Mouse (Mus musculus) 3T3-L1 (cell line): ENCODE data around the gene Sod2.
"Not testable (repeated sequence)": the region's sequence is repeated elsewhere in the genome, so short reads cannot be mapped to it uniquely, and the experiment has no call there.

Source experiments
- DNase-seq: peaks from one replicate; pipeline ENCODE4 v3.0.0-alpha.2; 2015; ENCODE audit warnings: low read depth, low spot score

Gene Sod2

GRCm38 (mm10) chr17:13006546-13006945 lies at the start of gene Sod2:
Gene Sod2 (plus strand): TSS chr17:13006846.
- not testable (repeated sequence) for DNase-seq

GRCm38 (mm10) chr17:12959377-12959776 lies 47.3 kb upstream of the Sod2 start:
- not testable (repeated sequence) for DNase-seq

DNA sequence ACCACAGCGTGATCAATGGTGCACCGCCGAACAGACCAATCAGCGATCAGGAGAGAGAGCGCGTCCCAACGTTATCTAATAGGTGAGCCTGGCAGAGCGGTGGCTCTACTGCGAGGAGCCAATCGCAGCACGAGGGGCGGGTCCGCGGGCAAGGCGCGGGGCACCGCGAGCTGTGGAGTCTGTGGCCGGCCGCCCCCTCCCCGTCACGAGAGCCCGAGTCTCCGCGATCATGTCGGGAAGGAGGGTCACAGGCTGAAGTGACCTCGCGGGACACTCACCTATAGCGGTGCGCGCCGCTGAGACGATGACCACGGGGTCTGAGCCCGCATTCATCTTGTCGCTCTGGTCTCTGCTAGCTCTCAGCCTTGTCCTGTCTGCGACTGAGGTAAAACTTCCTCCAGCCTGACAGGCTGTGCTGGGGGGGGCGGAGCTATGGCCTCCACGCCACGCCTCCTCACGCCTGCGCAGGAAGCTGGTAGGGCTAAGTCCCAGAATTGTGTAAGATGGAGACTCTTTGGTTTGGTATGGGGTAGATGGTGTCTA lies 46.2 kb upstream of the Sod2 start, which contains the start of gene Acat2:
Gene Acat2, minus strand, starts transcription at position 417 of the 543 bp plus-strand sequence.
- DNase-seq = peak; percentile 95

- no peak for DNase-seq
Measured at GRCm38 (mm10) chr17:12963476-12963875, 43.2 kb upstream of the Sod2 start.

- DNase-seq = no peak
Measured at GRCm38 (mm10) chr17:12967173-12967572, 39.5 kb upstream of the Sod2 start.

- DNase-seq = no peak
Measured at GRCm38 (mm10) chr17:12973851-12974250, 32.8 kb upstream of the Sod2 start.

- no peak for DNase-seq
Measured at GRCm38 (mm10) chr17:12978546-12978945, 28.1 kb upstream of the Sod2 start.

DNA sequence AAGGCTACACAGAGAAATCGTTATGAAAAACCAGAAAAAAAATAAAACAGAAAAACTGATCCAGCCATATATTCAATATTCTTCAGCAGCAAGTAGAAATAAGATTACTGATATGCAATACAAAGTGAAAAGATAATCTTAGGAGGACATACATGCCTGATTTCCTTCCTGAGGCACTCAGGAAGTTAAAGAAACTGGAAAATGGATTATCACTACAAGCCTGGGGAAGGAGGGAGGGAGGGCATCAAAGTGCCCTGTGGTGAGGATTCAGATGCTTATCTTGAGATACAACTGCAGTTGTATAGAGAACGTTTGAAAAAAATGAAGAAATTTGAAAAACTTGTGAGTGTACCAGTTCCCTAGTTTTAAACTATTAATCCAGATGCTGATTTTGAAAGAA lies 22.7 kb upstream of the Sod2 start:
- no peak for DNase-seq

- peak; percentile 44 for DNase-seq
Measured at GRCm38 (mm10) chr17:12988096-12988495, 18.6 kb upstream of the Sod2 start.

GRCm38 (mm10) chr17:12990567-12991145 lies 16.0 kb upstream of the Sod2 start:
- peak; percentile 43 for DNase-seq

DNA sequence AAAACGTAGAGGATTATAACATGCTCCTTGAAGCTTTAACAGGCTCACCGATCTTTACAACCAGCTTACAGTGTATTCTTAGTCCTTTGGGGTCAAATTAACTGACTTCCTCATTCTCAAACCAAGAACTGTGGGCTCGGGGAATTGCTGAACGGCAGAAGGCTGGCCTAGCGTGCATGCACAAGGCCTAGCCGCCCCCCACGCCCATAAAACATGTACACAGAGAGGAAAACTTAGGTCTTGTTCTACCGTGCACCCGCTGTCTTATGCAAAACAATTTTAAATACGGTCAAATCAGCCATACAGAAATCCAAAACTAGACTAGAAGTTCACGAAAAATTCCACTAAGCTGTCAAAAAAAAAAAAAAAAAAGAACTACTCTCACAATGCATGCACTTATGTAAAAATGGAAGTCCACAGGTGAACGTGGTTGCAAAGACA lies 15.4 kb upstream of the Sod2 start:
- peak; percentile 53 for DNase-seq

- peak; percentile 69 for DNase-seq
Measured at GRCm38 (mm10) chr17:12991635-12992358, 14.8 kb upstream of the Sod2 start.

DNA sequence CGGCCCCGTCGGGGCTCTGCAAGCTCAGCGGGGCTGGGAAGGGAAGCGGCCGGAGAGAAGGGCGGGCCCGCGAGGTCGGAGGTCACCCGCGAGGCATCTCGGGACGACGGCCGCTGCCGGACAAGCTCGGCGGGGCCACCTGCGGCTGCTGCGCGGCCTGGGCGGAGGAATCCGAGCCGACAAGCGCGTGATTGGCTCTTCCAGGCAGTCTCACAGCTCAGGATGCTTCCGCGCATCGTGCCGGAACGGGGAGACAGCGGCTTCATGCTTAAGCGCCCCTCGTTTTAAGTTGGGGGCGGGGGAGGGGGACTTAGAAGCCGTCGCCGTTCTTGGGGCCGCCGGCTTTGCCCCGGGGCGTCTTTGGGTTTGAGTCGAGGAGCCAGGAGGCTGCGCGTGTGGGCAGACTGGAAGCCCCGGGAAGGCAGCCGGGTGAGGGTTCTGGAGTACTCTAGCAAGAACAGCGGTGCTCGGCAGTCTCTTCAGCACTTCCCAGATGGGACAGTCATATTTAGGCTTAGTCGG lies 14.1 kb upstream of the Sod2 start:
- peak; percentile 92 for DNase-seq

- no peak for DNase-seq
Measured at GRCm38 (mm10) chr17:12994069-12994468, 12.6 kb upstream of the Sod2 start, which contains the start of gene Wtap. Gene Wtap (minus strand): TSS chr17:12994169.

GRCm38 (mm10) chr17:12996345-12996744 lies 10.3 kb upstream of the Sod2 start:
- peak; percentile 84 for DNase-seq

DNA sequence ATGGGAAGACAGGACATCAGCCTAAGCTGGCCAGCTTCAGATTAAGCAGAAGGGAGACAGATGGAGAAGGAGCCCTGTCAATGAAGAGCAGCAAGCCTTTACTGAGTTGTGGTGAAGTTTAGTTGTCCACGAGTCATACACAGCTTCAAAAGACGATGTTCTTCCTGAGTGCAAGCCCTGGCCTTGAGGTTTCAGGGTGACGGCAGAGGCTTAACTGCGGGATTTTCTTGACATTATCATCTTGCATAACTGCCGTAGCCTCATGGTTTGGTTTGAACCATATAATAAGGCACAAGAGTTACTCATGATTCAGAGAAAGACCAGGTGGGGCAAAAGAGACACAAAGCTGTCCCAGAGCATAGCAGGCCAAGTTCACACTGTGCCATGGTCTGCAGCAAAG lies 8.8 kb upstream of the Sod2 start:
- no peak for DNase-seq

DNA sequence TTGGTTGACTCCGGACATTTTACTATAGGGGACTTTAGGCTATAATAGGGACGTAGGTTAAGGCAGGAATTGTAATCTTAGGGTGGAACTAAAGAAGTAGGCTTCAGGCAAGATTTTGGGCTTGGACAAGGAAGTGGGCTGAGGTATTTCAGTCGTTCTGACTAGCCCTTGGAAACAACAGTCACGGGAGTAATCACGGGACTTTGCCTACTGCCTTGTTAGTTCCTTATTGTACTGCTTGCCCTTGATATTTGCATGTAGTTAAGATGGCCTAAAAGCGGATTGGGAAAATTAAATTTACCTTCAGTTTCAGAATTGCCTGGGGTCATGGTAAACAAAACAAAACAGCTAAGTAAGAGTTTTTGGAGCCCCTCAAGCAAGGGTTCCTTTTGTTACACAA lies 7.6 kb upstream of the Sod2 start:
- DNase-seq = no peak

- not testable (repeated sequence) for DNase-seq
Measured at GRCm38 (mm10) chr17:13002243-13002642, 4.4 kb upstream of the Sod2 start.

DNA sequence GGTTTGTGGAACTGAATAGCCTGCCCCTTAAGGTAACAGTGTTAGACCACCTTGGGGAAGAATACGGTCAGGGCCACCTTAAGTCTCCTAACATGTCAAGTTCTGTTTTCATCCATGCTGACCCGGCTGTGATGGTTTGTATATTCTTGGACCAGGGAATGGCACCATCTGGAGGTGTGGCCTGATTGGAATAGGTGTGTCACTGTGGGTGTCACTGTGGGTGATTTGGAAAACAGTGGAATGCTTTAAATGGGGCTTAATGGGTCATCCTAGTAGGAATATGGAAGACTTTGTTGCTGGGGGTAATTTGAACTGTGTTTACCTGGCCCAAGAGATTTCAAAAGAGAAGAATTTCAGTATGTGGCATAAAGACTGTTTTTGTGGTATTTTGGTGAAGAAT lies 2.2 kb upstream of the Sod2 start:
- DNase-seq = not testable (repeated sequence)

GRCm38 (mm10) chr17:13006984-13007383 lies 338 bp downstream of the Sod2 start:
- DNase-seq = no peak

GRCm38 (mm10) chr17:13007730-13008425 lies 1.2 kb downstream of the Sod2 start:
- peak; percentile 97 for DNase-seq

- no peak for DNase-seq
Measured at GRCm38 (mm10) chr17:13008528-13008927, 1.9 kb downstream of the Sod2 start.
